Mouse (Mus musculus): ENCODE data around the gene Kazald1.
A peak's percentile ranks its signal among the peaks of the same experiment; 100 is the strongest.
"Not testable (repeated sequence)": the region's sequence is repeated elsewhere in the genome, so short reads cannot be mapped to it uniquely, and the experiment has no call there.

Kazald1 gene

DNA sequence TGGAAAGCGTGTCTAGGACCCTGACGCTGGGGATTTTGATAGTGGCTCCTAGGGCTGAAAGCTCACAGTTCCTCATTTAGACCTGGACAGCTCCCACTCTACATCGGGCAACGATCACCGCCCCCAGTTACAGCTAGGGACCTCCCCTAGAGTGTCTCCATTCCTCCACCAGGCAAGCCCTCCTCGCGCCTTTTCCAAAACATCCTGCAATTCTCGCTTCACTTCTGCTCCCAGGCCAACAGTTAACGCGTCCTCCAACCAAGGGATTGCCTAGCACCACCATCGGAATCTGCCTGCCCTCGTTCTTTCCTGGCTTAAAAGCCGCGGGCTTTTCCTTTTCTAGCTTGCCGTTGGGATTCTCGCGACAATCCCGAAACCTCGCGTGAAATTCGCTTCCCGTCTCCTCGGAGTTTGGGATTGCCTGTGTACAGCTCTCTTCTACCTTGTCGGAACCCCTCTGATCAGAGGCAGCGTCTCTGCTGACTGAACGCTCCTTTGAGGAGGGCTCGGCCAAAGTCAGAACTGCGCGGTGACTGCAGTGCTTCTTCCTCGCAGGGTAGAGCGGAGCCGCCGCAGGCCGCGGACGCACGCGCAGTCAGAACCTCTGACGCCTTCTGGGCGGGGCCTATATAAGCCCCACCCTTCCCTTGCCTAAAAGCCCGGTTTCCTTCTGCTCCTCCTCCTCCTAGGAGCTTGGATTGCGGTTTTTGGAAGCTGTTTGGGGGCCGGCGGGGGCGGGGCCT lies at the start of gene Kazald1:
Gene Kazald1, plus strand, starts transcription at position 662 of the 743 bp plus-strand sequence.
- peak; percentile 95 for DNase-seq

DNA sequence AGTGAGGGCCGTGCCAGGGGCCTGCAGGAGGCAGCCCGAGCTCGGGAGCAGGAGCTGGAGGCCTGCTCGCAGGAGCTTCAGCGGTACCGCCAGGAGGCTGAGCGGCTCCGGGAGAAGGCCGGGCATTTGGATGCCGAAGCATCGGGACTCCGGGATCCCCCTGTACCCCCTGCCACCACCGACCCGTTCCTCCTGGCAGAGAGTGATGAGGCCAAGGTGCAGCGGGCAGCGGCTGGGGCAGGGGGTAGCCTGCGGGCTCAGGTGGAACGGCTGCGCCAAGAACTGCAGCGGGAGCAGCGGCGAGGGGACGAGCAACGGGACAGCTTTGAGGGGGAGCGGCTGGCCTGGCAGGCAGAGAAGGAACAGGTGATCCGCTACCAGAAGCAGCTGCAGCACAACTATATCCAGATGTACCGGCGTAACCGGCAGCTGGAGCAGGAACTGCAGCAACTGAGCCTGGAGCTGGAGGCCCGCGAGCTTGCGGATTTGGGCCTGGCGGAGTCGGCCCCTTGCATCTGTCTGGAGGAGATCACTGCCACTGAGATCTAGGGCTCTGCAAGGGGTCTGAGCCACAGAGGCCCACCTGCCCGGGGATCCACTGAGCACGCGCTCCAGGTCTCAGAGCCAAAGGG lies 49.0 kb upstream of the Kazald1 start:
- no peak for DNase-seq

DNA sequence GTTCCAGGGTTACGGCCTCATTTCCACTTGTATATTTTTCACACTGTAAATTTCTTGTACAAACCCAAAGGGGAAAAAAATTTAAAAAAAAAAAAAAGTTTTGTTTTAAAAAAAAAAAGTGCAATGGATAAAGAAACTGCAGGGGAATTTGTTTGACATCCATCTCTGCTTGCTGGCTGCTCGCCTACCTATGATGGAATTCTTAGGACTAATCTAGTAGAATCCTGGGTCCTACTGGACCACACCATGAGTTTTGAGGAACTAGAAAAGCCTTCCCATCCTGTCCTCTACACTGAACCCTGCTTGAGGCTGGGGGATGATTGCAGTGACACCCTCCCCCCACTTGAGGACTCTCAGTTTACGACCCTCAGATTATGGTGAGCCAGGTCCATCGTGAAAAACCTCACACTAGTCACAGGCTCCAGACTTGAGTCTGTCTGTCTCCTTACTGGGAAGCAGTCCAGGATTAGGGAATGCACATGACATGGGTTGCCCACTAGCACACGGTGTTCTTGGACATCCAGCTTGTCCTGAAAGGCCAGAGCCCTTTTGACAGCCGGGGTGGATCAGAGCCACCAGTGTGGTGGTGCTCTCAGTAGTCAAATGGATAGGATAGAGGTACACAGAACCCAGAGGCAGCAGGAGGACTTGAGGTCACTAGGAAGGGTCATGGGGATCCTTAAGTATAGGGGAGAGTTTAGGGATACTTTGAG lies 47.9 kb upstream of the Kazald1 start:
- no peak for DNase-seq

DNA sequence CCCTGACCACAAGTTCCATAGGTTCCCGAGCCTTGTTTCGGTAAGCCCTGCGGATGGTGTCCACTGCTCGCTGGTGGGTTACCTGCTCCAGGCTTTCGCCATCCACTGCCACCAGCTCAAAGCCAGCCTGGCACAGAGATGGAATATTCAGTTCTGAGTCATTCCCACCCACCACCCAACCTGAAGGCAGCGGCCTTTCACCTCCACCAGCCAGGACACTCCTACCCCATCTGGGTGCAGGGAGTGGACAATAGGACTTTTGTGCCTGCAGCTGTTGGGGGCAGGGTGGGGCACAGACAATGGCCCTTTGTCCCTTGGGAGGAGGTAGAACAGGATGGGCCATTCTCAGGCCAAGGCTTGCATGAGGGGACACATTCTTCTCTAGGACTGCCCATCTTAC lies 47.2 kb upstream of the Kazald1 start:
- no peak for DNase-seq

DNA sequence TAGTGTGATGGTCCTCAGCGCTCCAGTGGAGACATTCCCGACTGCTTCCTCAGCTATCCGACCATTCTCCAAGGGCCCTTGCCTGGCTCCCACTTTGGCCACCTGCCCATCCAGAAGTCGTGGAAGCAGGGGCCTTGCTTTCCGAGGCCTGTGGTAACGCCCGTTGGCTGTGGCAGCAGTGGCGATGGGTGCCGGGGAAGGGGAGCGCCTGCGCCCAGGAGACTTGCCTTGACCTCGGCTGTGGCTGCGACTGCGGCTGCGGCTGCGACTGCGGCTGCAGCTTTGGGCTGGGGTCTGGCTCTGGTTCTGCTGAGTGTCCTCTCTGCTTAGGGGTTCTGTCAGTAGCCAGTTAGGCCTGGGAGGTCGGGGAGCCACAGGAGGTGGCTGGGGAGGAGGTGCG lies 46.3 kb upstream of the Kazald1 start:
- DNase-seq: no peak

DNA sequence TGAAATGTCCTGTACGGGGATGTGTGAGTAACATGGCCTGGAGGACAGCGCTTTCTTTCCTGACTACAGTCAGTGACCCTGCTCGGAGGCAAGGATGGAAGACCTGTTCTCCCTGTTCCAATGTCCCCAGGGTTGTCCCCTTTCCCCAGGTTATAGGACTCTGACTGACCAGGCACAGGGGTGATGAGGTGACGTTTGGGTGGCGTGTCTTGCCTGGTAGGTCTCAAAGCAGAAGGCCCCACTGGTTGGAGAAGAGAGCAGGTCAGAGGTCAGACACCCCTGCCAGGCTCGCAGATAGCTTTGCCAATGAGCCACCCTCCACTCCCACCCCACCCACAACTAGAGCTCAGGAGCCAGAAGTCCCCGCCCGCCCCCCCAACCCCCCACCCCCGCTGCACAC lies 45.5 kb upstream of the Kazald1 start:
- no peak for DNase-seq

DNA sequence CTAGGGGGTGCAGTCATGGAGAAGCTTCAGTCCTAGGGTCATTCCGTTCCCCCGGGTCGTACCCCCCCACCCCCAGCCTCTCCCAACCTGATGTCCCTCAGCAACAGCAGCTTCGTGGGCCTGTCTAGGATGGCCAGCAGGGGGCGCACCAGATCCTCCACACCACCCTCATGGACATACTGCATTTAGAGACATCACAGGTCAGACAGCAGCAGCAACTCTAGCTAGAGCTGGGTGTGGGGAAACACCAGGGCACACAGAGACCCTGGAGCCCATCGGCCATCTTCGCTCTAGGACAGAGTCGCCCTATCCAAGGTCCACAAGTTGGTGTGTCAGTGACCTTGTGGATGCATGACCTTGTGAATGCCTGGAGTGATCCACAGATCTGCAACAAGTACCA lies 44.9 kb upstream of the Kazald1 start:
- peak; percentile 76 for DNase-seq

DNA sequence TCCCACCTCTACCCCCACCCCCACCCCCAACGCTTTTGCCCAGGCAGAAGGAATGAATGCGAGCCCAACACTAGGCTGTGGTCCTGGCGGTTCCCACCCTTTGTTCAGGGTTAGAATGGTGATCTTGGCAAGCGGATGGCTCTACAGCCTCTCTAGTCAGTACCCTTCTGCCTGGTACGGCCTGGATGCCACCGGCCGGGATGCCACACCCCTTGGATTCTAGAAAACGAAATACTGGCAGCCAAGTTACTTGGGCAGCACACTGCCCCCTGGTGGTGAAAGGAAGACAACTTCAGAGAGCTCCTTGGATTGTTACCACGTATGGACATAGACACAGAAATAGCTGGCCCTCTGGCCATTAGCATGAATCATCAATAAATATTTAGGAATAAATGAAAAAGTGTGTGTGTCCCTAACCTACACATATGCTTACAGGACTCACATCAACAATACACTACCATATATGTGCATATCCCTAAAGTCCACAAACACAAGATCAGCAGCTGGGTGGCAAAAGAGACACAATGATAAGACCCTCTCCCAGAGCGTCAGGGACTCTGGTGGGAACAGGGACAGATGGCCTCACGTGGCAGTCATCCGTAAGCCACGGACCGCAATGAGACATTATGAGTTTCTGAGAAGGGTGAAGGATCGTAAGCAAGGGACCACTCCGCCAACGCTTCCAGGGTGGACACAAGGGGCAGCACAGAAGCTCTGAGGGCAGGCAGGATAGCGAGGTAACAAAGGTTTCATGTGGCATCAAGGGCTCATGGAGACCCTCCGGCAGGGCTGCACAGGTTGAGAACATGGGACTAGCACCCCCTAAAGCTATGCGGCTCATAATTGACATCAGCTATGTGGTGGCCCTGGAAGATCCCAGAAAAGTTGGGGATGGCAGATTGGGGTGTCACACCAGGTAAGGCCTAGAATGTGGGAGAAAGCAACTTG lies 44.0 kb upstream of the Kazald1 start:
- peak; percentile 86 for DNase-seq

DNA sequence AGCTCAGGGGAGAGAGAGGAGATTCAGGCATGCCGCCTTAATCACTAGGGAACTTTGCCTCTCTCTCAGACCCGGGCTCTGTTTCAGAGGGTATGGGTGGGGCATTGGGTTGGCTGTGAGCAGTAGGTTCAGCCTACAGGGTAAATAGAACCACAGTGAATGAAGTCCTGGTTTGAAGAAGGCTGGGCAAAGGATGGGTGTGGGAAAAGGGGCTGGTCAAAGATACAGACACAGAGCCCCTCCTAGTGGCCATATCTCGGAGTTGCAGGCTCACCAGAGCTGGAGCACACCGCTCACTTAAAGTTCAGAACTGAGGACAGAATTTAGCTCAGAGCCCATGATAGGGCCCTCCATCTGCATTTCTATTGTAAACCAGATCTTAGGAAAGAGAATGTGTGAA lies 43.3 kb upstream of the Kazald1 start:
- peak; percentile 82 for DNase-seq

DNA sequence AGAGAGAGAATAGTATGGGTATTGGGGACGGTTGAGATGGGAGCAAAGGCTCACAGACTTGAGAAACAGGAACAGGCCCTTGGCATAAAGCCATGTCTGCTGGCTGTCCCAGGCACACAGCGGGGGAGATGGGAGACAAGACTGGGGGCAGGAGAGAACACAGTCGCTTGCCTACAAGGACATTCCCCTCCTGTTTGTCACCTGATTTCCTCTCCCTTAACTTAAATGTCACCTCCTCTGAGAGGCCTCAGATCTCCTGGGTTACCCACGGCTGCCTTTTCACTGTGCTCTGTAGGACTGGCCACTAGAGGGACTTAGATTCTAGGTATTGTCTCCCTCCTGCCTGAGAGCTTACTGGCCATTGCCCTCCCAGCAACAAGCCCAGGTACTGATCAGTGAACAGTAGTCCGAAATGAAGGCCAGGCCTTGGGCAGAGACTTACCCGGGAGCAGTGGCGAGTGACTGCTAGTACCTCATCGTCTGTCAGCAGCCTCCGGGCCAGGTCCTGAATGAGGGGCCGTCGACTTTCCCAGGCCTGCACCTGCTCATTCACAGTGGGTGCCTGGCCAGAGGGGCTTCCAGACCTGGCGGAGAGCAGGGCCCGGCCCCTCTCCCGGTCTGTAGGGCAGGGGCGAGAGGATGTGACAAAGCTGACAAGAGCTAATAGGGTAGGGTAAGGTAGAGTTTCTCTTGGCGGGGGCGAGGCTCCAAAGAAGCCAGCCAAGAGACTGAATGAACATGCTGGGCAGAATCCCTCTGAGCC lies 42.3 kb upstream of the Kazald1 start:
- DNase-seq: no peak

DNA sequence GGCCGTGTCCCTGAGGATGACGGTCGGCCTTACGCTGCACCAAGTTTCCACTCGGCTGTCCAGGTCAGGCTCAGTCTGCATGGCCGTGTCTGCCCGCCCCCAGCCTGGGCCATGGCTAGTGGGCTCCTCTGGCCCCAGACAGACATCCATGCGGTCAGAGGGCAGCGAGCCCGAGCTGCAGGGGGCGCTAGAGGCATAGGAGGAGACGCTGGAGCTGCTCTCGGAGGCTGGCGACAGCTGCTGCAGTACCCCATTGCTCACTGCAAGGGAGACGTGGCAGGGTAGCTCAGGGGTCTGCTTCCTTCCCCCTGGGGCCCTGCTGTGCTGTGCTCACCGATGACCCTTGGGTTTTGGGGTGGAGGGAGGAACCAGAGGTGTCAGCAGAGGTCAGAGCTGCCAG lies 38.2 kb upstream of the Kazald1 start:
- no peak for DNase-seq

DNA sequence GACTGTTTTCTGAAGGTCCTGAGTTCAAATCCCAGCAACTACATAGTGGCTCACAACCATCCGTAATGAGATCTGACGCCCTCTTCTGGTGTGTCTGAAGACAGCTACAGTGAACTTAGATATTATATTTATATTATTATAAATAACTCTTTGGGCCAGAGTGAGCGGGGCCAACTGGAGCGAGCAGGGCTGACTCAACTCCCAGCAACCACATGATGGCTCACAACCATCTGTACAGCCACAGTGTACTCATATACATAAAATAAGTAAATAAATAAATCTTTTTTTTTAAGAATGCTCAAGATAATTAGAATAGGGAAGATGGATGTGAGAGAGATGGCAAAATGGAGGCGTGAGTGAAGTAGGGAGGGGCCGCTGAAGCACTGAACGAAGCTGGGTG lies 36.8 kb upstream of the Kazald1 start:
- DNase-seq: not testable (repeated sequence)

DNA sequence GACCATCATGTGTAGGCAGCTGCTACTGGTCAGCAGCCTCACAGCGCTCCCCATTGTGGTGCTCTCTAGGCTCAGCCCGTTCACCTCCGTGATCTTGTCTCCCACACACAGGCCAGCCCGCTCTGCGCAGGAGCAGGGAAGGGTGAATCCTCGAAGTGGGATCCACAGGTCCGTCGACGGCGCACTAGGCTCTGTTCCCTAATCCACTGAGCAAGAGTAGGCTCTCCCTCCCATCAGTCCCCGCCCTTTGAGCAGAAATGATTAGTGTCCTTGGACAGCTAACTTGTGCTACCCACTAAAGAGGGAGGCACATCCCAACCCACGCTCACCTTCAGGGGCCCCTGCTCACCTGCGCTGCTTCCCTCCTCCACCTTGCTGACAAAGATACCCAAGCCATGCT lies 34.8 kb upstream of the Kazald1 start:
- no peak for DNase-seq

DNA sequence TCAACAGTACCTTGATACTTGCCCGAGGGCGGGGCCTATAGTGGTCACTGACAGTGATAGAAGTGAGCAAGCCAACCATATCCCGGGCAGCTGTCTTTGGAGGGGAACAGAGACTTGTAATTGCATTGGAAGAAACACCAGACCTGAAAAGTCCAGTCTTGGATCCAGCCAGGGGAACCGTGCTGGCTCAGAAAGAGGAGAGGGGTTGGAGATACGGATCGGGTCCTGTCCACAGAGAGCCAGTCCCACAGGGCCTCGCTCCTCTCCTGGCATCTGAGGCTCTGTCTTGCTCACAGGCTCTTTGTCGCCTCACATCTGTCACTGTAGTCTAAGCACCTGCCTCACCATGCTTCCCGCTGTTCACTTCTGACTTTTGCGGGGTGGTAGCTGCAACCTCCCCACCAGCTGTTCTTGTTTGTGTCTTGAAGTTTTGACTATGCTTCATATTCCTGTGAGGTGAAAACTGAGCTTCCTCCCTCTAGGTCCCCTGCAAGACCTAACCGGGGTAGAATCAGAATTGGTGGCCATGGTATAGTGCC lies 30.6 kb upstream of the Kazald1 start:
- DNase-seq: no peak

DNA sequence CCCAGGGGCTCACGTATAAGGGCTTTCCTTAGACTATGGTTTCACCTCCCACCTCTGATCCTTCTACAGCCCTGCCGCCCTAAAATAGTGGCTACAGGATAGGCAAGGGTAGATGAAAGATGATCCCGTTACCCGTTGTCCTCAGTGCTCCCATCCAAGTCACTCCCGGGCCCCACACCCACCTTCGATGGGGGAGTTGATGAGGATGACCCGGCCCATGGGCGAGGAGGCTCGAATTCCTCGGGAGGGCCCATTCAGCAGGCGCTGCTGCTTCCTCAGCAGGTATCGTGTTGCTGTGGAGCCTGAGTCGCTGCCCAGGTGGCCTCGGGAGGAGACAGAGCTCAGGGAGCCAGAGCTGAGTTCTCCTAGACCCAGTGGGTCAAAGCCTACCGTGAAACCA lies 29.8 kb upstream of the Kazald1 start:
- no peak for DNase-seq

DNA sequence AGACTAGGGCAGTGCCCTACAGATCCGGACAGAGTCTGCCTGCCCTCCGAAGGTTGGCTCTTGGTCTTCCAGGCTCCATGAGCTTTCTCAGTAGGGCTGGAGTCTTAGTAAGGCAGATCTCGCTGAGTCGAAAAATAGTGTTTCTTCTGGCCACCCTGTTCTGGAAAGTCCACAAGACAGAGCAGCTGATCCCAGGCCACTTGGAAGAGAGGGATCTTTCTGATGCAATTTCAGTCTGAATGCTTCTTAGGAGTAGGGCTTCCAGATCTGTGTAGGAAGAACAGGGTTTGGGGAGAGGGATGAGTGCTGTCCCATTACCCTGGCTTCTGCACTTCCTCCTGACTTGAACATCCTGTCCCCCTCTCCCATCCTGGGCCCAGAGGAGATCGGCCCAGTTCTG lies 29.4 kb upstream of the Kazald1 start, which contains the start of gene Pdzd7:
Gene Pdzd7, minus strand, starts transcription at position 67 of the 400 bp plus-strand sequence.
- no peak for DNase-seq

DNA sequence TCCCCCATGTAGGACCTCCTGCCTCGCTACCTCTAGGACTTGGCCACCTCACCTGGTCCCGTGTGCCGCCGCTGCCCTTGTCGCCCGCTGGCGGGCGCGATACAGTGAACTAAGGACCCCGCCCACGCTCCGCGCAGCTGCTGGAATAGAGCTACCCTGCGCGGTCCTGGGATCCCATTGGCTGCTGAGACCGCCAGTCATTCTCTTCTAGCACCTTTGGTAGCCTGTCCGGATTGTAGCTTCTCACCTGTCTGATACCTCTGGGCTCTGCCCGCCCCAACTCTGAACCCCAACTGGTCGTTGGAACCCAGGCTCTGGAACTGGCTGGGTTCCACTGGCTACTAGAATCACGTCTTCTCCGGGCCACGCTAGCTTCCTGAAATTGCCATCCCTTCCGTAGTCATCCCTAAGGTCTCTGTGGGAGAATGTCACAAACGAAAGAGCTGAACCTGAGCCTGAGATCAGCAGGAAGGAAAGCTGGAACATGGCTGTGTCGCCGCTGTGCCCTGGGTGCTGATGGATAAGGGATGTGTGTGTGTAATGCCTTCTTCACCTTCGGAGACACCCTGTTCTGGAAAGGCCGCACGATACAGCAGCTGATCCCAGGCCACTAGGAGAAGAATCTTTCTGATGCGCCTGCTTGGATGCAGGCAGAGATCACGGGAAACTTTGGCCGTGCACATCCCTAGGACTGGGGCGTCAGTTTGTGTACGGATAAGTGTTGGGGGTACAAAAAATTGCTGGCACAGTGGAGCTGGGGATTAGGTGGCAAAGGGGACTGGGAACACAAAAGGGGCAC lies 28.3 kb upstream of the Kazald1 start:
- DNase-seq: peak; percentile 93

DNA sequence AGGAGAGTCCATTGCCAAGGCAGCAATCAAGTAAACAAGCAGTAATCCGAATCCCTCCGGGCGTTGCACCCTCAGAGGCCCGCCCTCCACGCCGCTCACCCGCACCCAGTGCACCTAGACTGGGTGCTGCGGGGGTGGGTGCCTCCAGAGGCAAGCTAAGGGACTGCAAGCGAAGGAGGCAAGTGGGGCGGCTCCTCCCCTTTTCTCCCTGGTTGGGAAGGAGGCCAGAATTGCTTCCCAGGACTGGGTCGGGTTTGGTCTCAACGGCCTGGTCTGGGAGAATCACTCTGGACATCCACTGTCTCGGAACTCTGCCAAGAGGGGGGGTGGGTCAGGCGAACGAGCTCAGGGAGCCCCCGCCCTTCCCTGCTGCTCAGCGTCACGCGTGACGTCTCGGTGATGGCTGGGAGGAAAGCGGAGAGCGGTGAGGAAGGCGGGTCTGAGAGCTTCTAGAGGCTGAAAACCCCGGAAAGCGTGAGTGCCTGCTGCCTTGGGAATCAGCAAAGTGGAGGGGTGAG lies 27.6 kb upstream of the Kazald1 start, which contains the start of gene Sfxn3:
Gene Sfxn3, plus strand, starts transcription at position 87 of the 518 bp plus-strand sequence.
- peak; percentile 96 for DNase-seq

DNA sequence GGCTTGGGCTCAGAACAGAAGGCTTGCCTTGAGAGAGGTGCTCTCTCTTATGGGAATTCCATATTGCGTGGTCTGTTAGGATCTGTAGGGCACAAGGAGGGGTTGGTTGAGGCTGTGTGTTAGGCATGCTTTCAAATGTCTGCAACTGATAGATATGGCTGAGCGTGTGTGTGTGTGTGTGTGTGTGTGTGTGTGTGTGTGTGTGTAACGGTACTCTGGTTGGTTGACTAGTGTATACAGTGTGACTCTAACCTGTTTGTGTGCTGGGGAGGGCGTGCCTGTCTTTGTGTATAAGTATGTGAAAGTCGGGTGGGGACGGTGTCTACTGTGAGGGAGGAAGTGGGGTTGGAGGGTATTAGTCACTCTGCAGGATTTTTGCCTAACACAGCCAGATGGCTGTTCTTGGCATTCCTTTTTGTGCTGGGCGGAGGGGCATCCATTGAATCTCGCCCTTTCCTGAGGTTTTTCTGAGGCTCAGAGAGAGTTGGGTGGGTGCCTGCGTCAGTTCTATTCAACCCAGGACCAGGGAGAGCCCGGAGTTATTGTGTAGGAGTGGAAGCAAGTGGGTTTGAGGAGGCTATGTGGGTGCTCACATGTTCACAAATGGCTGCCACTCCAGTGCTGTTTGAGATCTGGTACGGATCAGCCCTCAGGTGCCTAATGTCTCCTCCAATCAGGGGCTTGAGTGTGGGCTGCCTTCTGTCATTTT lies 27.0 kb upstream of the Kazald1 start:
- peak; percentile 63 for DNase-seq

Measured in cerebellum, adult 8-10 months (tissue).